Comparison of ENCODE assay signal across 11 mouse cellular contexts in genomic region chr1:64337619-64338574, GRCm38 (mm10).
DNase-seq lines count a peak whose midpoint lies in the region; ATAC-seq and TF ChIP-seq lines count a peak whose summit lies in the region.
"Had no signal": no experiment of that assay in that cellular context is flagged by ENCODE, and none has a peak within 500 bp of the region (broad histone marks: within the 10 kb centered on the region; RNA-seq: fewer than 3 reads in every experiment).

No protein-coding gene starts in this region.

- no peak overlapping the region for H3K4me3 ChIP-seq in embryonic facial prominence, embryonic 12.5 days
- no peak overlapping the region for H3K4me3 ChIP-seq in hindbrain, embryonic 13.5 days
- no peak overlapping the region; the same call in 1 of the 2 replicates for H3K4me3 ChIP-seq in midbrain, postnatal 0 days (ENCODE audit: low read depth, low read length)
- H3K4me3 ChIP-seq: heart, adult 2 months; limb, embryonic 15.5 days had no signal

- WGBS in embryonic facial prominence, embryonic 12.5 days = 53% methylated on average over 25 of the region's 25 CpGs
- WGBS in hindbrain, embryonic 13.5 days = 42% methylated on average over 25 of the region's 25 CpGs
- WGBS in midbrain, postnatal 0 days = 39% methylated on average over 25 of the region's 25 CpGs

- no peak overlapping the region for H3K27ac ChIP-seq in embryonic facial prominence, embryonic 12.5 days
- peak overlapping the region; percentile 36 for H3K27ac ChIP-seq in hindbrain, embryonic 13.5 days
- H3K27ac ChIP-seq in midbrain, postnatal 0 days (ENCODE audit: low read depth, low read length) = no peak overlapping the region
- H3K27ac ChIP-seq: heart, adult 2 months; limb, embryonic 15.5 days had no signal

- no peaks in the 10 kb centered on the region for H3K36me3 ChIP-seq in embryonic facial prominence, embryonic 12.5 days
- H3K36me3 ChIP-seq in hindbrain, embryonic 13.5 days = no peaks in the 10 kb centered on the region
- no peaks in the 10 kb centered on the region for H3K36me3 ChIP-seq in midbrain, postnatal 0 days (ENCODE audit: insufficient read depth, low read length)
- H3K36me3 ChIP-seq: limb, embryonic 15.5 days had no signal

- TF ChIP-seq CTCF in brain, embryonic 14.5 days (IDR thresholded peaks at IDR 0.05; ENCODE audit: borderline replicate concordance, extremely low read depth, insufficient read depth, insufficient read length) = no peak
- TF ChIP-seq CTCF in midbrain, postnatal 0 days (IDR thresholded peaks at IDR 0.05) = no peak

- peak; percentile 68 for DNase-seq in brain, embryonic 14.5 days (ENCODE audit: low read depth)
- DNase-seq in midbrain, postnatal 0 days (ENCODE audit: low spot score) = peak; percentile 51
- no peak for DNase-seq in cerebellum, adult 9-10 months
- DNase-seq in cerebellum, adult 8-10 months = no peak
- DNase-seq in cerebellum, adult 18-20 months = no peak
- DNase-seq: adrenal gland, postnatal 10 days; right cerebral cortex, postnatal 14 days had no signal

- no peaks in the 10 kb centered on the region for H3K27me3 ChIP-seq in embryonic facial prominence, embryonic 12.5 days
- H3K27me3 ChIP-seq in hindbrain, embryonic 13.5 days = no peaks in the 10 kb centered on the region
- no peaks in the 10 kb centered on the region for H3K27me3 ChIP-seq in midbrain, postnatal 0 days (ENCODE audit: insufficient read depth, low read length)
- H3K27me3 ChIP-seq: limb, embryonic 15.5 days had no signal

- peaks cover 6% of the 10 kb centered on the region; the same call in 1 of the 2 replicates for H3K4me1 ChIP-seq in embryonic facial prominence, embryonic 12.5 days
- peaks cover 14% of the 10 kb centered on the region for H3K4me1 ChIP-seq in hindbrain, embryonic 13.5 days (replicated peaks)
- 0 out of 2 replicates have a peak, but pooled peaks cover 2% of the 10 kb centered on the region for H3K4me1 ChIP-seq in midbrain, postnatal 0 days (ENCODE audit: insufficient read depth, low read length)
- H3K4me1 ChIP-seq: limb, embryonic 15.5 days had no signal

- no peaks in the 10 kb centered on the region for H3K9me3 ChIP-seq in embryonic facial prominence, embryonic 12.5 days
- no peaks in the 10 kb centered on the region for H3K9me3 ChIP-seq in hindbrain, embryonic 13.5 days
- no peaks in the 10 kb centered on the region for H3K9me3 ChIP-seq in midbrain, postnatal 0 days (ENCODE audit: low read length)
- H3K9me3 ChIP-seq: limb, embryonic 15.5 days had no signal

- no peak overlapping the region for H3K9ac ChIP-seq in embryonic facial prominence, embryonic 12.5 days
- H3K9ac ChIP-seq in hindbrain, embryonic 13.5 days = no peak overlapping the region
- no peak overlapping the region for H3K9ac ChIP-seq in midbrain, postnatal 0 days (replicated peaks; ENCODE audit: low read length, poor library complexity, severe bottlenecking)
- H3K9ac ChIP-seq: limb, embryonic 15.5 days had no signal

- no peak for ATAC-seq in embryonic facial prominence, embryonic 12.5 days (ENCODE audit: insufficient number of reproducible peaks, insufficient read depth, low FRiP score, low TSS enrichment)
- peak; percentile 65; the same call in 1 of the 2 replicates for ATAC-seq in hindbrain, embryonic 13.5 days (ENCODE audit: low FRiP score)
- ATAC-seq in midbrain, postnatal 0 days (ENCODE audit: low FRiP score) = no peak

- peak overlapping the region; percentile 10; the same call in 1 of the 2 replicates for H3K4me2 ChIP-seq in embryonic facial prominence, embryonic 12.5 days (replicated peaks)
- H3K4me2 ChIP-seq in hindbrain, embryonic 13.5 days = peak overlapping the region; percentile 33
- peak overlapping the region; percentile 38; the same call in 1 of the 2 replicates for H3K4me2 ChIP-seq in midbrain, postnatal 0 days (ENCODE audit: low read depth, low read length, poor library complexity, severe bottlenecking)
- H3K4me2 ChIP-seq: limb, embryonic 15.5 days had no signal

- TF ChIP-seq POLR2A in brain, embryonic 14.5 days (IDR thresholded peaks at IDR 0.05; ENCODE audit: borderline replicate concordance, extremely low read depth, insufficient read depth, insufficient read length, poor library complexity, severe bottlenecking) = no peak

Comparison
In these comparisons a context has a peak if more than half of its experiments do, and no peak if none do; other contexts are left out.
1. DNase-seq: peak in brain, embryonic 14.5 days (single experiment) and midbrain, postnatal 0 days (single experiment); none in cerebellum, adult 9-10 months (single experiment), cerebellum, adult 8-10 months (single experiment) and cerebellum, adult 18-20 months (0 of 2).
2. Peak in every context shown above with its lines, with median percentiles within 50 percentile points of each other: H3K4me2 ChIP-seq.